Mouse (Mus musculus) monocyte, adult 5-6 weeks (primary cell): ENCODE data around the gene Ppp1r18. TPM values are rescaled to one million over a fixed set of nuclear protein-coding genes. Genes with fewer than 3 reads are reported as not detected.

Experiments
- ATAC-seq: fragments of 153-309, 156-312 bp; replicated peaks from 2 replicates; pipeline ENCODE4 v1.8.0; 2017; ENCODE audit warnings: mild to moderate bottlenecking; ENCODE audit not compliant: low TSS enrichment, insufficient number of reproducible peaks, severe bottlenecking, poor library complexity, low FRiP score
- total RNA-seq: library from RNA; stranded (forward); fragments of 200-1000, 200-491, 200-594 nt; gene quantifications from 3 replicates; pipeline ENCODE4 v1.2.3, GENCODE M21; 2017

The Ppp1r18 gene
- total RNA-seq, 1 experiment from 2014 or later = 72.3 TPM

GRCm38 (mm10) chr17:35920384-35920783, 55.0 kb downstream of the Ppp1r18 start:
- ATAC-seq = no peak

DNA sequence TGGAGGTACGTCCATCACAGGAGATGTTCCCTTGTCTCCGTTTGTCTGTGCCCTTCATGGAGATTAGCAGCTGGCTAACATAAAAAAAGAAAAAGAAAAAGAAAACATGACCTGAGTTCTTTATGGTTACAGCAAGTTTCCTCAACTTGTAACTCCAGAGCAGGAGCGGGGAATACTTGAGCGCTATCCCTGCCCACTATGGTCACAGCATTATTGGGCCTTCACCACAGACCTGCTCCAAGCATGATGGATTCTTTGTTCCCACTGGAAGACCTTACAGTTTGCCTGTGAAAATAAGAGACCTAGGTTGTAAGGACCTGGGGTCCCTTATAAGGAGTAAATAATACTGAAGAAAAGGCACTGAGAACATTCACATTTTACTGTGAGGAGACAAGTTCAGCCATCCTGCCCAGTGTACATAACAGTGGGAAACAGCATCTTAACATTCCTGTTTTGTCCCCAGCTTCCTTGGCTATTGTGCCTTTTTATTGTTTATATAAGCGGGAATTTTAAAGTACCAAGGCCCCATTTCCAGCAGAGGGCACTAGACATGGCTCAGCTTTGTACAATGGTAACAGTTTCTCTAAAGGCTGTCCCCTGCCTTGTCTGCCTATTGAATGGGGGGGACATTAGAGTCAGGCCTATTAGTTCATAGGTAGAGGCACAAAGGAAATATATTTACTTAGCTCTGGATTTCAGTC, 55.6 kb downstream of the Ppp1r18 start:
- ATAC-seq = no peak

- no peak for ATAC-seq
These were observed 56.3 kb downstream of the Ppp1r18 start for GRCm38 (mm10) chr17:35921710-35922109.

DNA sequence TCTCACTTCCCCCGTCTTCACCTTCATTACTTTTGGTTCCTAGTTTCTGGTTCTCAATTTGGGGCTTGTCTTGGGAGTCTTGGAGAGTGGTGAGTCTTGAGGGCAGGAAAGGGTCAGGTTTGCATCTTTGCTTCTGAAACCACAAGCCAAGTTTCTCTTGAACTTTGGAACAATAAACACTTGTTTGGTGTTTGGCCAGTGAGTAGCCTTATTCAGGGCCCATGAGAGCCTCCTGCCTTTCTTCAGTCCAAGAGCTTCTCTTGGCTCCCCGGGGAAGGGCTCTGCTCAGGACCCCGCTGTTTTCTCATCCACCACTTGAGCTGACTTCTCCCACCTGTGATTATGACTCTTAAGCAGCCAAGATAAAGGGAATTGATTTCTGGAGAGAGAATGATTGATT, 57.2 kb downstream of the Ppp1r18 start:
- no peak for ATAC-seq

GRCm38 (mm10) chr17:35923281-35923680, 57.9 kb downstream of the Ppp1r18 start:
- ATAC-seq = no peak

Other genes starting within 250 kb of the Ppp1r18 start
- not detected in 3 replicates for gene Gm9573, start 239.0 kb upstream of the Ppp1r18 start, total RNA-seq
- not detected in 3 replicates for gene Mucl3, start 221.9 kb upstream of the Ppp1r18 start, total RNA-seq
- 7.4 to 13.8 TPM (median 11.3 TPM) in 3 replicates for gene Vars2, start 198.0 kb upstream of the Ppp1r18 start, total RNA-seq
- 10.9 to 22.5 TPM (median 13.5 TPM) in 3 replicates for gene Gtf2h4, start 191.9 kb upstream of the Ppp1r18 start, total RNA-seq
- 0.67 to 1.2 TPM in 2 of 3 replicates, not detected in the other for gene Ddr1, start 161.0 kb upstream of the Ppp1r18 start, total RNA-seq
- gene Ier3, start 43.9 kb upstream of the Ppp1r18 start, total RNA-seq = 17.2 to 77.7 TPM (median 52.8 TPM) in 3 replicates
- 70.0 to 84.2 TPM (median 77.9 TPM) in 3 replicates for gene Flot1, start 42.4 kb upstream of the Ppp1r18 start, total RNA-seq
- 138 to 179 TPM (median 139 TPM) in 3 replicates for gene Tubb5, start 27.3 kb upstream of the Ppp1r18 start, total RNA-seq
- gene Mdc1, start 24.1 kb upstream of the Ppp1r18 start, total RNA-seq = 10.9 to 26.0 TPM (median 11.1 TPM) in 3 replicates
- 18.1 to 25.9 TPM (median 25.6 TPM) in 3 replicates for gene Nrm, start 4.3 kb upstream of the Ppp1r18 start, total RNA-seq
- gene Dhx16, start 14.2 kb downstream of the Ppp1r18 start, total RNA-seq = 67.7 to 106 TPM (median 105 TPM) in 3 replicates
- gene 2310061I04Rik, start 31.8 kb downstream of the Ppp1r18 start, total RNA-seq = 1.8 to 10.4 TPM (median 5.7 TPM) in 3 replicates
- 13.9 to 18.7 TPM (median 14.2 TPM) in 3 replicates for gene Atat1, start 44.5 kb downstream of the Ppp1r18 start, total RNA-seq
- gene Mrps18b, start 50.8 kb downstream of the Ppp1r18 start, total RNA-seq = 26.6 to 31.6 TPM (median 29.0 TPM) in 3 replicates
- 103 to 230 TPM (median 106 TPM) in 3 replicates for gene Ppp1r10, start 50.8 kb downstream of the Ppp1r18 start, total RNA-seq
- 177 to 254 TPM (median 221 TPM) in 3 replicates for gene Abcf1, start 104.2 kb downstream of the Ppp1r18 start, total RNA-seq
- 23.0 to 44.8 TPM (median 31.8 TPM) in 3 replicates for gene Gnl1, start 114.3 kb downstream of the Ppp1r18 start, total RNA-seq
- gene Prr3, start 114.6 kb downstream of the Ppp1r18 start, total RNA-seq = 14.8 to 25.6 TPM (median 22.1 TPM) in 3 replicates
- gene H2-T24, start 155.0 kb downstream of the Ppp1r18 start, total RNA-seq = 59.4 to 98.9 TPM (median 63.8 TPM) in 3 replicates
- 372 to 405 TPM (median 385 TPM) in 3 replicates for gene H2-T23, start 167.3 kb downstream of the Ppp1r18 start, total RNA-seq
- gene H2-T22, start 177.2 kb downstream of the Ppp1r18 start, total RNA-seq = 122 to 131 TPM (median 124 TPM) in 3 replicates
- 0.49 to 1.0 TPM in 2 of 3 replicates, not detected in the other for gene Gm6034, start 177.4 kb downstream of the Ppp1r18 start, total RNA-seq
- gene Gm11127, start 192.8 kb downstream of the Ppp1r18 start, total RNA-seq = 0.64 TPM in 1 of 3 replicates, not detected in the others